Mouse (Mus musculus) CH12.LX (cell line): ENCODE measurements around the gene Elp4.

Experiments
- BHLHE40 ChIP-seq: IDR thresholded peaks from 2 replicates; pipeline ENCODE4 v1.6.1; 2011; ENCODE audit warnings: mild to moderate bottlenecking, low read depth, low read length, improper control_type of control experiment
- CHD1 ChIP-seq: IDR thresholded peaks from 2 replicates; pipeline ENCODE4 v1.6.1; 2012; ENCODE audit warnings: low read depth, low read length, improper control_type of control experiment, inconsistent platforms
- CTCF ChIP-seq, 2 experiments: IDR thresholded peaks in 1 of 2; conservative IDR thresholded peaks in 1 of 2; 2 replicates each; pipeline ENCODE4 v1.5.1; 2011 to 2012; ENCODE audit warnings: low read depth in 2 of 2, low read length in 2 of 2, improper control_type of control experiment in 1 of 2, inconsistent platforms in 1 of 2, mild to moderate bottlenecking in 1 of 2, moderate library complexity in 1 of 2
- ELF1 ChIP-seq: IDR thresholded peaks from 2 replicates; pipeline ENCODE4 v1.6.1; 2014; ENCODE audit warnings: low read depth, mild to moderate bottlenecking, inconsistent platforms, low read length, improper control_type of control experiment
- JUND ChIP-seq: conservative IDR thresholded peaks from 2 replicates; pipeline ENCODE4 v1.6.1; 2011; ENCODE audit warnings: low read depth, low read length, improper control_type of control experiment
- MAX ChIP-seq: IDR thresholded peaks from 2 replicates; pipeline ENCODE4 v1.6.1; 2011; ENCODE audit warnings: low read length, improper control_type of control experiment
- MAZ ChIP-seq: IDR thresholded peaks from 2 replicates; pipeline ENCODE4 v1.6.1; 2012; ENCODE audit warnings: low read depth, mild to moderate bottlenecking, inconsistent platforms, low read length, improper control_type of control experiment, moderate library complexity
- NELFE ChIP-seq: IDR thresholded peaks from 2 replicates; pipeline ENCODE4 v1.6.1; 2011; ENCODE audit warnings: low read depth, low read length, improper control_type of control experiment
- POLR2A ChIP-seq: IDR thresholded peaks from 2 replicates; pipeline ENCODE4 v1.6.1; 2011; ENCODE audit warnings: low read depth, mild to moderate bottlenecking, improper control_type of control experiment, low read length
- TBP ChIP-seq: conservative IDR thresholded peaks from 2 replicates; pipeline ENCODE4 v1.6.1; 2011; ENCODE audit warnings: low read depth, low read length, improper control_type of control experiment
- ZC3H11A ChIP-seq: IDR thresholded peaks from 2 replicates; pipeline ENCODE4 v1.6.1; 2012; ENCODE audit warnings: low read depth, mild to moderate bottlenecking, inconsistent platforms, low read length, improper control_type of control experiment
- ZMIZ1 ChIP-seq: IDR thresholded peaks from 2 replicates; pipeline ENCODE4 v1.6.1; 2012; ENCODE audit warnings: low read depth, mild to moderate bottlenecking, inconsistent platforms, low read length, improper control_type of control experiment
- ZNF384 ChIP-seq: IDR thresholded peaks from 2 replicates; pipeline ENCODE4 v1.6.1; 2012; ENCODE audit warnings: low read depth, low read length, improper control_type of control experiment, inconsistent platforms

DNA sequence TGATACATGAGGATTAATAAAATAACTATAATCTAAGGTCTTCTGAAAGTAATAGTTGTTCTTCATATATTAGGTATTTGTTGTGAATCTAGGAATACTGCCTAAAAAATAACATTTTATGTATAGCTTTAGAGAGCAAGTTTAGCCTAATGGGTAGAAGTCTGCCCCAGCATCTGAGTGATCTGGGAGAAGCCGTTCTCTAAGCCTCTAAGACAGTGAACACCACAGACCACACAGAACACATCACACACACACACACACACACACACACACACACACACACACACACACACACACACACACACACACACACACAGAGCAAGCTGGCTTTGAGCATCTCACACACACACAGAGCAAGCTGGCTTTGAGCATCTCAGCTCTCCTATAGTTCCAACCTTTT lies 123.6 kb downstream of the Elp4 start:
- TF ChIP-seq CTCF (conservative IDR thresholded peaks at IDR 0.05 in 1 of 2, IDR thresholded peaks at IDR 0.05 in 1 of 2; ENCODE audit: low read depth in 2 of 2, low read length in 2 of 2), result no peak
- no peak for TF ChIP-seq ZNF384
- no peak for TF ChIP-seq POLR2A
- no peak for TF ChIP-seq ELF1
- no peak for TF ChIP-seq JUND
- no peak for TF ChIP-seq CHD1
- TF ChIP-seq ZMIZ1, result no peak
- no peak for TF ChIP-seq MAZ
- no peak for TF ChIP-seq MAX
- TF ChIP-seq BHLHE40, result no peak
- TF ChIP-seq NELFE, result no peak
- no peak for TF ChIP-seq ZC3H11A
- TF ChIP-seq TBP, result no peak
